Mouse (Mus musculus) kidney, postnatal 10 days (tissue): ENCODE data around the gene Tmem116.

Source experiments
- DNase-seq: peaks from one replicate; pipeline ENCODE4 v3.0.0; 2021; ENCODE audit warnings: mixed read lengths

Tmem116 gene

DNA sequence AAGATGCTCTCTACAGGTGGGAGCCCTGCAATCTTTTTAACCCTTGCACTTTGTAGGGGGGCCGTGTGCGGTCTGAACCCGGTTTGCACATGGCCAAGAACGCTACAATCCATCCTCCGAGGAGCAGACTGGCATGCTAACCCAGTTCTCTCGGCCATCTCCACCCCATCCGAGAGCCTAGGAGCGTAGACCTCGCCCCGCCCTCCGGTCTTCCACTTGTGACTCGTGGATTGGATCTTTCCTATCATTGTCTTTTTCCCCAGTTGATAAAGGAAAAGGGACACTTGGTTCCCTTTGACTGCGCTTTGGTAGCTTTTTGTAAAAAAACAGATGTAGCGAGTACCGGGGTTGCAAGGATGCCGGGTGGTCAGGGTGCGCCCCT, at the start of gene Tmem116:
Gene Tmem116 (plus strand): TSS at position 250 of the 382 bp plus-strand sequence.
- DNase-seq: peak; percentile 55

DNA sequence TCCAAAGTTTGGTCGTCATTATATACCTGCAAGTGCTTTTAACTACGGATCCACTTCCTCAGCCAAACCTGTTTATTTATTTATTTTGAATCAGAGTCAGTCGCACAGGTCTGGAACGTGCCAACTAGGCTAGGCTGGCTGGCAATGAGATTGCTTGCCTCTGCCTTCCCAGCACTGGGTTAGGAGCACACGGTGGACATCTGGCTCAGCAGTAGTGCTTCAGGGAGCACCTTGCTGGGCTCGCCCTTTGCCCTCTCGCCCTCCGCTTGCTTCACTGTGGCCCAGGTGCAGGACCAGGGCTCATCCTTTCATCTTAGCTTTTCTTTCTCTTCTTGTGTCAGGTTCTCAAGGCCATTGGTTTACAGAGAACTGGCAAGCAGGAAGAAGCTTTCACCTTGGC, 43.8 kb upstream of the Tmem116 start:
- DNase-seq: no peak

DNA sequence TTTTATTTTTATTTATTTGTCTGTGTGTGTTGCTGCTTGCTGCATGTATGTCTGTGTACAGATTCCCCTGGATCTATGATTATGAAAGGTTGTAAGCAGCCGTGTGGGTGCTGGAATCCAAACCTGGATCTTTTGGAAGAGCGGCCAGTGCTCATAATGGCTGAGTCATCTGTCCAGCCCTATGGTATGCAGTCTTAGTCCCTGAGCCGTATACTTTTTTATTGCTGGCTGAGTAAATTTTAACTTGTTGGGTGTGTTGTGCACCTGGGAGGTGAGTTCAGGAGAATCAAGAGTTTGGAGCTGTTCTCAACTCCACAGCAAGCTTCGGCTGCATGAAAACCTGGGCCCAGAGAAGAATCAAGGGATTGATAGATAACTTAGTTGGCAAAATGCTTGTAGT, 40.7 kb upstream of the Tmem116 start:
- DNase-seq: no peak

DNA sequence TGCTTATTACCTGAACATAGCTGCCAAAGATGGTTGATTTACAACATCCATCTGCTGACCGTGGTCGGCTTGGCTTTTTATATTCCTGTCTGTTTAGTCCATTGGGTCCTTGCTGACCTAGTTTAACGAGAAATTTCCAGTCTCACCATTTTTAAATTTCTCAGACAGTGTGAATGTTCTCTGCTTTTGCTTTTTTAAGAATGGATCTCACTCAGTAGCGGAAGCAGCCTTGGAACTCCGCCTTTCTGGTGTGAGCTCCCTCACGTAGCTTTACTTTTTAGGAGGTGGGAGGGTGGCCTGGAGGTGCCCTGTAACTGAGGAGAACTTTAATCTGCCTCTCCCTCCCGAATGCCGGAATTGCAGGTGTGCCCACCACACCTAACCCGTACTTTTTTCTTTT, 31.0 kb upstream of the Tmem116 start:
- DNase-seq: no peak

DNA sequence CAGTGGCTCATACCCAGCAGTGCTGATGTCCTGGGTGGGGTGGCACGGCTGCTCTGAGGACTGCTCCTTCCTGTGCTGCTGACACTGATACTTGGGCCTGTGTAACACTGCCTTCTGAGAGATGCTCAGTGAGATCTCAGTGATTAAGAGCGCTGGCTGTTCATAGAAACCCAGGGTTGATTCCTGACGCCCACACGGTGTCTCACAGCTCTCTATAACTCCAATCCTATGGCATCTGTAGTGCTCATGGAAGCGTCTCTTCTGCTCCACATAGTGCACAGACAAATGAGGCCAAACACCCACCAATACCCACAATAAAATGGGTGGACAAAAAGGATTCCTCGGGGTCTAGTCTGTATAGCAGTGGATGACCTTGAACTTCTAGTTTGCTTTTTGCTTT, 28.9 kb upstream of the Tmem116 start:
- DNase-seq: no peak

DNA sequence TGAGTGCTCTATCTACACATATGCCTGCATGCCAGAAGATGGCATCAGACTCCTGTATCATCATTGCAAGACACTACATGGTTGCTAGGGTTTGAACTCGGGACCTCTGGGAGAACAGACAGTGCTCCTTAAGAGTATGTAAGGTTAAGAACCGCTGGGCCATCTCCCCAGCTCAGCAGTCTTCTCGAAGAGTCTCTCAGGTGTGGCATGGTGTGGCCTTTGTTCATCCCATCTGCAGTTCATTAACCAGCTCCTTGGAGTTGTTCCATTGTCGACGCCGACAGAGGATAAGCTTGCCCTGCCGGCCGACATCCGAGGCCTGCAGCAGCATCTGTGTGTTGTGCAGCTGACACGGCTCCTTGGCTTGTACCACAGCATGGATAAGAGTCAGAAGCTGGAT, 28.4 kb upstream of the Tmem116 start:
- peak; percentile 74 for DNase-seq

DNA sequence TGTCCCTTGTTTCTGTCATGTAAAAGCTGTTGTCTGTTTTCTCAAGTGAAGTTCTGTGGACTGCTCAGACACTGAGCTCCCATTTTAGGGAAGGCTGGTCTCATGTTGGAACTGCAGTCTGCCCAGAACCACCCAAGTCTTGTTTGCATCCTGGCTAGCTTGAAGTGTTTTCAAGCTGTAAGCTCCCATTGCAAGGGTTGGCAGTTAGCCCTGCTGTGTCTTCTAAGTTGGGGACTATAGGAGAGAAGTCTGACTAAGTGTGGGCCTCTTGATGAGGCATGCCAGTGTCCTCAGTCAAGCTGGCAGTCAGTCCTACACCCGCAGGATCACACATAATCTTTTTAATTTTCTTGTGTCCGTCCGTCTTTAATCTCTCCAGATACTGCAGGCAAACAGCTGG, 22.7 kb upstream of the Tmem116 start:
- no peak for DNase-seq

DNA sequence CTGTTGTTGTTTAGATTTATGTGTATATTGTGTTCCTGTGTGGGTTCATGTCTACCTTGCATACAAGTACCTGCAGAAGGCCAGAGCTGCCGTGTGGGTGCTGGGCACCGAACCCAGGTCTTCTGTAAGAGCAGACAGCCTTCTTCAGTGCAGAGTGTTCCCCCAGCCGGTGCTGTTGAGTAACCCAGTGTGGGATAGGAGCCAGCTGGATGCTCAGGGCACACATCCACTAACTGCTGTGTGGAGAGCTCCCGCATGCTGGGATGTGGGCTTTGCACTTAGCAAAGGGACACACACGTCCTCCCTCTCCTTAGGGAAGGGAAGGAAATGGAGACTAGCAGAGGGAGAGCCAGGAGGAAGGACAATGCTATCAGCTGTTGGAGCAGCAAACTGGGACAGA, 13.6 kb upstream of the Tmem116 start:
- no peak for DNase-seq

DNA sequence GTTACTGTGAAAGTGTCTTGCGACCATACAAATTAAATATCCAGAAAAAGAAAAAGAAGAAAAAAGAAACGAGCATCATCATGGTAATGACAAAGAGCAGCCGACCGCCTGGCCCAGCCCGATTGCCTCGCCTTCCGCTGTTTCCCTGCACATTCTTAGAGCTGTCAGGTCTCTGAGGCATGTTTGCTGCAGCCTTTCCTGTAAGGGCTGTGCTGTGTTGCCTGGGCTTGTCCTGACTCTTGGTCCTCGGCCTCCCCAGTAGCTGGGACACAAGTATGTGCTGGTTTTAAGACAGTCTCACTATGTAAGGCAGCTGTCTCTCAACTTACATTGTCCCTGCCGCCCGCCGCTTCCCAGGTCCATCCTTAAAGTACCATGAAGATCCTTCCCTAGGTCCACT, 12.9 kb upstream of the Tmem116 start:
- no peak for DNase-seq

DNA sequence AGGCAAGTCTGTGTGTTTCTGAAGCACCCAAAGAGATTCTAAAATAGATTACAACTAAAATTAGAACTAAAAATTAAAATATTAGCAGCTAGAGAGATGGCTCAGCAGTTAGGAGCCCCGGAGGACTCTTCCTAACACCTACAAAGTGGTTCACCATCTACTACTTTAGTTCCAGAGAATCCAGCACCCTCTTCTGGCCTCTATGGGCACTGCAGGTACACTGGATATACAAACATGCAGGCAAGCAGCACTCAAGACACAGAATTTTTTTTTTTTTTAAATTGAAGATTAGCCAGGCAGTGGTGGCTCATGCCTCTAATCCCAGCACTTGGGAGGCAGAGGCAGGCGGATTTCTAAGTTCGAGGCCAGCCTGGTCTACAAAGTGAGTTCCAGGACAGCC, 8.1 kb upstream of the Tmem116 start:
- peak; percentile 67 for DNase-seq

DNA sequence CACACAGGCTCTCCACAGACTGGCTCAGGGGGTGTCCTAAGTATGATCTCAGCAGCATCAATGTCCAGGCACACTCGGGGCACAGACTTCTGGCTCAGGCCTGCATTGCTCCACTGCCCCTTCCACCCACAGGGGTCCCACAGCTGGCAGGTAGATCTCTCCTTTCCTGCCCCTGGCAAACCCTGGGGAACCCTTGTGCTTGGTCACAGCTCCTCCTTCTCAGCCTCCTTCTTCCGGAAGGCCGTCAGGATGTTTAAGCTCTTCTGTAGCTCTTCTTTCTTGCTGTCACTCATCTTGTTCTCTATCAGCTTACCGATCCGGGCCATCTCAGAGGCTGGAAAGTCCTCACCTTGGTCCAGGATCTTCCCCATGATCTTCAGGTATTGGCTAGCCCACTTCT, 6.8 kb upstream of the Tmem116 start:
- no peak for DNase-seq

DNA sequence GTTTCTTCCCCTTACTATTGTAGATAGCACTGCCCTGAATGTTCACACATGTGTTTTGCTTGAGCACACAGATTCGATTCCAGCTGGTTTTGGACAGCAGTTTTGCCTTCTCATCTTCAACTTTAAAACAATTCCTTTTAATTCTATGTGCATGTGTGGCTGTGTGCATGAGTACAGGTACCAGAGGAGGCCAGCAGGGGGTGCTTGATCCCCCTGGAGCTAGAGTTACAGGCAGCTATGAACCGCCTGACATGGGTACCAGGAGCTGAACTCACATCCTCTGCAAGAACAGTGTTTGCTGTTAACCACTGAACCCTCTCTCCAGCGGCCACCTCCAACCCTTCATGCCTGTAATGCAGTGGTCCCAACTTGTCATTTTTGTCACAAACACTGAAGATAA, 3.2 kb upstream of the Tmem116 start:
- DNase-seq: peak; percentile 30

DNA sequence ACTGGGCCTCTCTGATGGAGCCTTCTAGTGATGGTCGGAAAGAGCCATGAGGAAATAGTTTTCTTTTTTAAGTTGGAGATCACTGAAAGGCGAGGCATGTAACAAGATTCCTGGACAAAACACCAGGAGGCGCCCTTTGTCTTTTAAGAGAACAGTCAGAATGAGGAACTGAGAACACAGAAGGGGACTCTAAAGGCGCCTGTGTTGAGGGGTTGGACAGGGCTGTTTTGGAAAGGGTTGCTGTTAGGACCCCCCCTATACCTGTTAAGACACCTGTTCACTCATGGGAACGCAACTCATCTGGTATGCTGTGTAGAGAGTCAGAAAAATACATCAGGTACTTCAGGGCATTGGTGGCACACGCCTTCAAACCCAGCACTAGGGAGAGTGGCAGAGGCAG, 1.7 kb upstream of the Tmem116 start:
- peak; percentile 82 for DNase-seq

DNA sequence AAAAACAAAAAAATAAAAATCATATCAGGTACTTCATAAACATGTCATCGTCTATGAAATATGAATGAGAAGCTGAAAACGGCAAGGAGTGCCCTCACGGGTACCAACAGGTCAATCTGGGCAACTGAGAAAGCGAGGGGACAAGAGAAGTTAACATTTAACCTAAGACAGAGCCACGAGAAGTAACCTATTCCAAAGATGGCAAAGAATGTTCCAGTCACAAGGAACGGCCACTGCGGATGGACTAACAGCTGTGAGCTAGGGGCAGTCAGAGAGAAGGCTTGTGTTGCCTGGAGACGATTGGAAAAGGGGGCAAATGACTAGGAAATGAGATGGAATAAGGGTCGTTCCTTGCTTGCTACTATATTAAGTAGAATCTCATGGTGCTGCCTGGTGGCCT, 1.2 kb upstream of the Tmem116 start:
- peak; percentile 26 for DNase-seq

DNA sequence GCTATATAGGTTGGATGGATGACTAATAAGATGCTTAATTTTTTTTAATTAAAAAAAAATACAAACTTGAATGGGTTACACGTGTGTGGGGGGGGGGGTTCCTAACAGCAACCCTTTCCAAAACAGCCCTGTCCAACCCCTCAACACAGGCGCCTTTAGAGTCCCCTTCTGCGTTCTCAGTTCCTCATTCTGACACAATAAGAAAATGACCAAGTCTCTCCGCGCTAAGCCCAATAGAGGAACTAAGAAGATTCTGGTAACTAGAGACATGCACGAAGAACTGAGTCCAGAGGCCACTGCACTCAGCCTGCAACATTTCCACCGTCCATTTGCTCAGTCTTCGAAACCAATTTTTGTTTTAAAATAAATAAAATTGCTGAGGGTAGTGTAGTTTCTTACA, 490 bp upstream of the Tmem116 start:
- DNase-seq: no peak

DNA sequence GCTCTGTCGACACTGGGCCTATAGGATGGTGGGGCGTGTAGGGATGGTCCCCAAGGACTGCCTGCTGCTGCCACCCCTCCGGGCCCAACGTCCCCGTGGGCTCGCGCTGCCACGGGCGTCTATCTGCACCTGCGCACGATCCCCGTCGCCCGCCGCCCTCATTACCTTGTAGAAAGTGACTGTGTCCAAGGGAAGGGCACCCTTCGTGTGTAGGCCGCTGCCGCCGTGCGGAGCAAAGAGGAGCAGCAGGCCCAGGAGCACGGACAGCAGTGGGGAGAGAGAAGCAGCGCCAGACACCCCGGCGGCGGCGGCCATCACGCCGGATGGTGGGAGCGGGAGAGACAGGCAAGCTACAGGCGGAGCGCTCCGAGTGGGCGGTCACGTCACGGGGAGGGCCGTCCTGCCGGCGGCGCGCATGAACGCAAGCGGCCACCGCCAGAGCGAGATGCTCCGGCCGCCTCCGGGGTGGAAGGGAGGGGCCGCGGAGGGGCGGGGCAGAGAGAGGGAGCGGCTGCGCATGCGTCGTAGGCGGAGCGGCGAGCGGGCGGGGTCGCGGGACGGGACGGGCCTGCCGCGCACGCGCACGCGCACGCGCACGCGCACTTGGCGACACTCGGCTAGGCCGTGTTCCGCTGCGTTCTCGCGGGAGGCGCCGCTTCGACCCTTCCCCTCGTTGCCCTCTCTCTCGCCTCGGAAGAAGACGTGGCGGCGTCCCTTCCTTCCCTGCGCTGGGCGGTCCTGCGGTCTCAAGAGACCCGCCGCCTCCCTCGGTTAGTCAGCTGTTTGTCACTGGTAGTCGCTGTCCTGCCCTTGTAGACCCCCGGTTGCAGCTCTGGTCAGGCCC, 555 bp downstream of the Tmem116 start, which contains the start of gene Erp29:
Gene Erp29 (minus strand): TSS at position 481 of the 844 bp plus-strand sequence.
- DNase-seq: peak; percentile 99

DNA sequence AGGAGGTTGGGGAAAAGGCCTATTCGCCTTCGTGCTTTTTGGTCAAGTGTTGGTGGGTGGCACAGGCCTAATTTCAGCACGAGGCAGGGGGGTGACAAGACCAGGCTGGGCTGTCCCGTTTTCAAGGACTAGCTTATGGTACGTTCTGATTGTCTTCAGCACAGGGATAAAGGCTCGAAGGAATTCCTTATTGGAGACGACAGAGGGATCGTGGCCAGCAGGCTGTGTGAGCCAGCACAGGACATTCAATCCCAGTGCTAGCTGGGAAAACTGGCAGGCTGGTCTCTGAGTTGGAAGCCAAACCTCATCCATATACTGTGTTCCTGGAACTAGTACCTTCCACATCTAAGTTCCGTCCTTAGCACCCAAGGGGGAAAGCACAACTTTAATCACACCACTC, 1.2 kb downstream of the Tmem116 start:
- no peak for DNase-seq

DNA sequence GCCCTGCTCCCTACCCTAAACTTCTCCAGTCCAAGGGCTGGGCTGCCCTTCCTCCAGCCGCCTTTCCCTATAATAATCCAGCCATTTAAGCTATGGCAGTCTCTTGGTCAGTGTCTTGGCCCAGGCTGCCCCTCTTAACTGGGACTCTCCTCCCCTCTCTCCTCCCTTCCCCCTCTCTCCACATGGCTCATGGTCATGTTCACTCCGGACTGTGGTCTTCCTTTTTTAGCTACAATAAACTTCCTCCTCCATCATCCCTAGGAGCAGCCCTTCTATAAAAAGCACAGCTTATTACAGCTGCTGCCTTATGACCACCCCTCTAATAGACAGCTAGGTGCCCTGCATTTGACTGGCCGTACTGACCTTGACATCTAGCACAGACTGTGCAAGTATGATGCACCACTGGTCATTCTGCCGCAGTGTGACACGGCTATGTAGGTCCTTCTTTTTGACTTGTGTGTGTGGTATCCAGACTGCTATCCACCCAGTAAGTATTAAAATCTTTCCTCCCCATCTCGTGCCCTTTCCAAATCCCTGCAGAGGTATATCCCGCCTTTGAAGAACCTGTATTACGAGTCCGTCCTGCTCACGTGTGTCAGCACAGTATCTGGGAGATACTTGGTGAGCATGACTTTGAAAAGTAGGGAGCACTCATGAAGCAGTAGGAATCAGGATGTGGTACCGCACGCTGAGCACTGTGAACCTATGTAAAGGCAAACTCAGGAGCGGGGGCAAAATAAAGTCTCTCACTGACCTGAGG, 2.2 kb downstream of the Tmem116 start:
- no peak for DNase-seq

DNA sequence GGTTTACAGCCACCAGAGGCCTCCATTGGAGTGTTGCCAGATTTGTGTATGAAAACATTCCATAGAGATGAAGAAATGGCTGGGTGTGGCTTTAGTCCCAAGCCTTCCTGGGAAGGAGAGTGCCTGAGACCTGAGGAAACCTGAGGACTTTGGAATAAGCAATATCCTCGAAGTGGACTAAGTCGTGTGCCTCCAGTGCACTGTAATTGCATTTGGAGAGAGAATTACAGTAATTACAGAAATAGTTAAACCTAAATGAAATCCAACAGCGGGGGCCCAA, 2.8 kb downstream of the Tmem116 start:
- peak; percentile 22 for DNase-seq

DNA sequence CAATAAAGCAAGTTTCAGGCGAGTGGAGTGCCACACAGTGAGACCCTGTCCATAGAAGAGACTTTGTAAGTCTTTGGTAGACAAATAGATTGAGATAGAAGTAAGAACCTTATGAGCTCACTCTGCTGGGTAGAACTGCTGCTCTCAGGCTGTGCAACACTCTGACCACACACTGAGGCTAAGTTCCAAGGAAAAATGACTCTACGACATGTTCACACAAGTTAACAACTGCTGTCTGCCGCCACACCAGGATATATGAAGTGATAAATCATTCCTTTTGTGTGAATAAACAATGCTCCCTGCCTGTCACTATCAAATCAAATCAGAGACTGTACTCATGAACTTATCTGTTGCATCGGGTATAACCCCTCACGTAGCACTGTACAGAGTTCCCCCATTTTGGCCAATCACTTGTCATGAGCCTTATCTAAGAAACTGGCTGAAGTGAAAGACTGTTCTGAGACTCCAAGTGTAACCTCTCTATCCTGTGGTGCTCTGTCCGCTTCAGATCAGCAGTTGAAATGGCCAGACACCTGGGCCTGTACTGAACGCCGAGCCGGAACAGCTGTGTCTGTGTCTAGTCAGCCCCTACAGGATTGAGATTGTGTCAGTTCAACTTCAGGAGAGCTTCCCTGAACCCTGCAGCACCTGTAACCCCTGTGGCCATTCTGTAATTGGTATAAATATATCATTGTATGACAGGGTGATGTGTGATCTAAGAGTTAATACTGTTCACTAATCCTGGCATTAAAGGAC, 4.0 kb downstream of the Tmem116 start:
- no peak for DNase-seq

DNA sequence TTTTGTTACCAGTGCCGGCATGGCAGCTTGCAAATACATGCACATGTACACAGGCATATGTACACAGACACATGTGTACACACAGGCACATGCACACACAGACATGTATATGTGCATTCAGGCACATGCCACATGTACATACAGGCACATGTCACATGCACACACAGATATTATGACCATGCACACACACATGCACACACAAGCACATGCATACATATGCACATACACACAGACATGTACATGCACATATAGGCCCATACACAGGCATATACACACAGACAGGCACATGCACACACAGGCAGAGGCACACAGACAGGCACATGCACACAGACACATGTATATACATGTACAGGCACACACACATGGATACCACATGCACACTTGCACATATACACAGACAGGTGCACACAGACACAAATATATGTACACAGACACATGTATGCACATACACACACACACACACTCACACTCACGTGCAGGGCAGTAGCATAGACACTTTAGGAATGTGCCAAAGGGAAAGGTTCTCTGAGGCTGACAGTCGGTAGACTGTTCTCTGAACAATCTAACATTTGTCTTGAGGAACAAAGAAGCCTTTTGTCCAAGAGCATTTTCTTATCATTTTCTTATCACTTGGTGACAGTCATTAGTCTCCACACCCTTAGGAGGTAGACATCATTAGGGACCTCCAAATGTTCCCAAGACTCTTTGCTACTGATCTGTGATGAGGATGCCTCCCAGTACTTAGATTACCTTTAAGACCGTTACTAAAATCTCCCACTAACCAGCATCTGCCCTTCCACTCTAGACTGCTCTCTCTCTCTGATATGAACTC, 9.9 kb downstream of the Tmem116 start:
- DNase-seq: no peak

DNA sequence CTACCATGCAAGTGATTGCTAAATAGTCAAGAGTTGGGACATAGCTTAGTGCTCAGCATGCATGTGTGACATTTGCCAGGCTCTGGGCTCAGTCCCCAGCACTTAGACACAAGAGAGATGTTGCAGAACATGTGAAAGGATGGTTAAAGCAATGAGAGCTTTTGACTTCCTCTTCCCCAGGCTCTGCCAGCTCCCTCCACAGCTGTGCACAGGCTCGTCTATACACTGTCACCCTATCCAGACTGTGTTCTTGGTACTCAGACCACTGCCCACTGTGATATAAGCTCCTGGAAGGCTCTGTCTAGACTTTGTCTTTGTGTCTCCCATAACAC, 10.4 kb downstream of the Tmem116 start:
- DNase-seq: no peak

DNA sequence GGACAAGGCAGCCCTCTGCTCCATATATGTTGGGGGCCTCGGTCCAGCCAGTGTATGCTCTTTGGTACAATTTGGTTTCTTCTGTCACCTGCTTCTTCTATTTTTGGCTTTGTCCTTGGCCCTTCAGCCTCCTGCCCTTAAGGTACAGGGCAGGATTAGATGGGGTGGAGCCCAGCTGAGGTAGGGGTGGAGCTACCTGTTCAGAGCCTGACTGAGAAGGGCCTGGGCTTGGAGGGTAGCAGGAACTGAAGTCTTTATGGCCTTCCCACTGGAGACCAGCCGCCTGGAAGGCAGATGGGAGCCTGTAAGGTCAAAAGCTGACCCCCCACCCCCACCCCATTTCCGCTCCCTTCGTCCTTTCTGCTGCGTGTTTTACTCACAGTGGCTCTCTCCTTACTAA, 11.3 kb downstream of the Tmem116 start:
- DNase-seq: peak; percentile 61
